Mouse (Mus musculus) MEL (cell line): Measurements from ENCODE around the gene Pm20d2.

Experiments used
- CTCF ChIP-seq, 3 experiments: IDR thresholded peaks in 2 of 3; conservative IDR thresholded peaks in 1 of 3; 2 replicates each; pipeline ENCODE4 v1.5.1; 2011 to 2012; ENCODE audit warnings: low read length in 3 of 3, low read depth in 2 of 3, mild to moderate bottlenecking in 2 of 3, improper control_type of control experiment in 1 of 3, inconsistent platforms in 1 of 3, mixed read lengths in 1 of 3, moderate library complexity in 1 of 3; ENCODE audit not compliant: control insufficient read depth in 1 of 3, insufficient read depth in 1 of 3, poor library complexity in 1 of 3, severe bottlenecking in 1 of 3
- EP300 ChIP-seq, 2 experiments: IDR thresholded peaks; 2 replicates each; pipeline ENCODE4 v1.6.1; 2011; ENCODE audit warnings: improper control_type of control experiment in 2 of 2, low read length in 2 of 2, low read depth in 1 of 2, mild to moderate bottlenecking in 1 of 2
- MAZ ChIP-seq: IDR thresholded peaks from 2 replicates; pipeline ENCODE4 v1.6.1; 2012; ENCODE audit warnings: low read depth, mild to moderate bottlenecking, inconsistent platforms, low read length, improper control_type of control experiment
- USF1 ChIP-seq: IDR thresholded peaks from 2 replicates; pipeline ENCODE4 v1.6.1; 2014; ENCODE audit warnings: low read depth, mild to moderate bottlenecking, inconsistent platforms, low read length, improper control_type of control experiment, moderate library complexity
- ZMIZ1 ChIP-seq: IDR thresholded peaks from 2 replicates; pipeline ENCODE4 v1.6.1; 2012; ENCODE audit warnings: low read depth, mild to moderate bottlenecking, inconsistent platforms, low read length, improper control_type of control experiment, moderate library complexity

- TF ChIP-seq EP300 (IDR thresholded peaks at IDR 0.05; ENCODE audit: low read depth in 1 of 2, low read length in 2 of 2) (no peak), USF1 (no peak), MAZ (no peak), CTCF (IDR thresholded peaks at IDR 0.05 in 2 of 3, conservative IDR thresholded peaks at IDR 0.05 in 1 of 3; ENCODE audit: control insufficient read depth in 1 of 3, insufficient read depth in 1 of 3, low read depth in 2 of 3, low read length in 3 of 3, poor library complexity in 1 of 3, severe bottlenecking in 1 of 3) (no peak), ZMIZ1 (no peak)
Measured at GRCm38 (mm10) chr4:33149150-33149549, 40.4 kb downstream of the Pm20d2 start.
